Mouse (Mus musculus) left cerebral cortex, adult 11 months (tissue): Measurements from ENCODE around the gene Ash1l.

Experiments used
- DNase-seq: peaks from one replicate; pipeline ENCODE4 v3.0.0; 2022; ENCODE audit warnings: low spot score

Gene Ash1l

DNA sequence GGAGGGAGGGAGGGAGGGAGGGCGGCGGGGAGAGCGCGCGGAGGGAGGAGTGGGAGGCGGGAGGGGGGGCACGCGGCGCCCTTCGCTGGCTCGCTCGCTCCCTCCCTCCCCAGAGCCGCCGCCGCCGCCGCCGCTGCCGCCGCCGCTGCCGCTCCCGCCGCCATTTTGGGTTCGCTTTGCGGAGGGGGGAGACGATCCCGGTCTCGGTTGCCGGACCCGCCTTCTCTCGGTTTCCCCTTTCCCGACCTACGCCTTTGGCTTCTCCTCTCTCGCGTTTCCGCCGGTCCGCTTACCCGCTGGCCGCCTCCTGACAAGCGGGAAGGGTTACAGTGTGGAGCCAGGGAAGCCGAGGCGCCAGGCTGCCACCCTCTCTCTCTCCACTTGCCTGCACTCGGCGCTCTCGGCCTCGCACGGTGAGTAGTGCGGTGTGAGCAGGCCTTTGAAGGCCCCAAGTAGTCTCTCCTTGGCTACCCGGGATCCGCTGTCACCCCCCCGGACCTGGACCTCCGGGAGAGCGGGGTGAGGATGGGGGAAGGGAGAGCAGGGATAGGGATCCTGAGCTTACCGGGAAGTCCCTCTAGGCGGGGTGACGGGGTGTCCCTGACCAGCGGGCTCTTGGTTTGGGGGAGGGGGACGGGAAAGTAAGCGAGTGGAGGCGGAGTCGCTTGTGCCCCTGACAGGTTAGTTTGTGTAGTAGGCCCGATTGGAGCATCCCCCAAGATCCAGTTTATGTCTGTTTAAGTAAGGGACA, at the start of gene Ash1l, which contains the start of gene Dap3:
TSS of gene Ash1l (plus strand) at position 47 of the 751 bp plus-strand sequence.
TSS of gene Dap3 (minus strand) at position 606 of the 751 bp plus-strand sequence.
- peak; percentile 45 for DNase-seq

DNA sequence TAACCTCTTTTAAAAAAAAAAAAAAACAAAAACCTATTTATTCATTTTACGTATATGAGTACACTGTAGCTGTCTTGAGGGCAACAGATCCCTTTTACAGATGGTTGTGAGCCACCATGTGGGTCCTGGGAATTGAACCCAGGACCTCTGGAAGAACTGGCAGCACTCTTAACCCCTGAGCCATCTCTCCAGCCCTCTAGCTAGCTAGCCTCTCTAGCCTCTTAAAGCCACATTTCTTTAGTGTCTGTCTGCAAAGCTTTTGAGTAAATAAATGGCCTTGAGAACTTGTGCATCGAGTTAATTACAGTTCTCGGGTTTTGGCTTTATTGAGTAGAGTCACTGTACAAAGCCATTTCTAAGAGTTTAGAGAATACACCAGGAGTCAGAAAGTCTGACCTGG, 45.6 kb upstream of the Ash1l start:
- no peak for DNase-seq

DNA sequence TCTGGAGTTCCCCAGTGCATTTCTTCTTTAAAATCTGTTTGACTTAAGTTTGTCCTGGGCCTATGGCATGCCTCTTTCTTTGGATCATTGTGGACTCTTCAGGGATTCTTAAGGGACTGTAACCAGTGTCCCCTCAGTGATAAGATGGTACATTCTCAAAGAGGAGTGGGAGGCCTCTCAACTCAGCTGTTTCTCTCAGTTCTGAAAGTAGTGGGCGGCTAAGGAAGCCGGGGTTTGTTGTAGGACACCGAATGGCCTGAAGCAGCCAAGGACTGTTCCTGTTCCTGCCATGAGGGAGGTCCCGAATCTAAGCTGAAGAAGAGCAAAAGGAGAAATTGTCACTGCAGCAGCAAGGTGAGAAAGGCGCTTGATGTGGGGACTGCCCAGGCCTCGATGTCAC, 45.2 kb upstream of the Ash1l start:
- no peak for DNase-seq

DNA sequence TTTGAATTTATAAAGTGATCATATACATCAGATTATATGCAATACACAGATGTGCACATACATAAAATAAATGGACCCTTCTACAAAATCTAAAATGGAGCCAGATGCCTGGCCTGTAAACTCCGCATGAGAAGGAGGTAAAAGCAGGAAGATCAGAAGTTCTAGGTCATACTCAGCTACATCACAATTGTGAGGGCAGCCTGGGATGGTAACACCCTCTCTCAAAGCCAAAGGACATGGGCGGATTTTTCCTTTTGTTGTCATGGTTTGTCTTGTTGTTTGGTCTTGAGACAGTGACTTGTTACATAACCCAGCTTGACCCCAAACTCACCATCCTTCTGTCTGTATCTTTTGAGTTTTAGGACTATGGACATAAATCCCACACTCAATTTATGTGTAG, 44.7 kb upstream of the Ash1l start:
- DNase-seq, result no peak

DNA sequence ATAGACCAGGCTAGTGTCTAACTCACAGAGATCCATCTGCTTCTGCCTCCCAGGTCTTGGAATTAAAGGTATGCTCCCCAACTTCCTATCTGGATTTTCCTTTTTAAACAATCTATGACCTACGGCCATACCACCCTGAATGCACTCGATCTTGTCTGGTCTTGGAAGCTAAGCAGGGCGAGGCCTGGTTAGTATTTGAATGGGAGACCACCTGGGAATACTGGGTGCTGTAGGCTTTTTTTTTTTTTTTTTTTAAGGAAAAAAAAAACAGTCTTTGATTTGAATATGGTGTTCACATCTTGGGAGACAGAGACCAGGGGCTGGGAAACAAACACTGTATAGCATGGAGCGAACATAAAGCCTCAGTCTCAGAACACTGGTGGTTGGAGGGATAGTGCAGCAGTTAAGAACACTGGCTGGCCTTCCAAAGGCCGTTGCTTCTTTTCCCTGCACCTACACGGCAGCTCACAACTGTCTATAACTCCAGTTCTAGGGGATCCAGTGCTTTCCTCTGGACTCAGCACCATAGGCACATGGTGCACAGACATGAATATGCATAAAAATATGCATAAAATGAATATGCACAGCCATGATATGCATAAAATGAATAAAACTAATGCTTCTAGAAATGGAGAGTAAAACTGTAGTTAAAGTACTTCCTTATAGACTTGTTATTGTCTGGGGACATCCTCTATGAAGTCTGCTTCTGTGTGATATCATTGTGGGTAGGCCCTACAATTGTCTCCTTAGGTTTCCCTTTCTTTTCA, 43.8 kb upstream of the Ash1l start:
- no peak for DNase-seq

DNA sequence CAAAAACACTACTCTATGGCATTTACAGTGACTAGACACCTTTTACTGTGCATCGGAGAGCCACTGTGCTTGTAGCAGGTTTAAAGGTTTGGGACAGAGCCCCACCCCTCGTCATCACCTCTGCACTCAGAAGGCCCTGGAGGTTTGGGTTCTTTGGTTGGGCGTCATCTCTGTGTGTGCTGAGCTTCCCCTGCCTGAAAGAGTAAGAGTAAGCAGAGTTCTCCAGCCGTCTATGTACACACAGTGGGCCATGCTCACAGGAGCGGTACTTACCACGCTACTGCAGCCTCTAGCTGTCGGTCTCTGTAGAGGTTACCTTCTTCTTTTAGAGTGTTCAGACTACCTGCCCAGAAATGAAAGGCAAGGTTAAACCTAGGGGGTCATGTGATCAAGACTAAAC, 37.8 kb upstream of the Ash1l start:
- no peak for DNase-seq

DNA sequence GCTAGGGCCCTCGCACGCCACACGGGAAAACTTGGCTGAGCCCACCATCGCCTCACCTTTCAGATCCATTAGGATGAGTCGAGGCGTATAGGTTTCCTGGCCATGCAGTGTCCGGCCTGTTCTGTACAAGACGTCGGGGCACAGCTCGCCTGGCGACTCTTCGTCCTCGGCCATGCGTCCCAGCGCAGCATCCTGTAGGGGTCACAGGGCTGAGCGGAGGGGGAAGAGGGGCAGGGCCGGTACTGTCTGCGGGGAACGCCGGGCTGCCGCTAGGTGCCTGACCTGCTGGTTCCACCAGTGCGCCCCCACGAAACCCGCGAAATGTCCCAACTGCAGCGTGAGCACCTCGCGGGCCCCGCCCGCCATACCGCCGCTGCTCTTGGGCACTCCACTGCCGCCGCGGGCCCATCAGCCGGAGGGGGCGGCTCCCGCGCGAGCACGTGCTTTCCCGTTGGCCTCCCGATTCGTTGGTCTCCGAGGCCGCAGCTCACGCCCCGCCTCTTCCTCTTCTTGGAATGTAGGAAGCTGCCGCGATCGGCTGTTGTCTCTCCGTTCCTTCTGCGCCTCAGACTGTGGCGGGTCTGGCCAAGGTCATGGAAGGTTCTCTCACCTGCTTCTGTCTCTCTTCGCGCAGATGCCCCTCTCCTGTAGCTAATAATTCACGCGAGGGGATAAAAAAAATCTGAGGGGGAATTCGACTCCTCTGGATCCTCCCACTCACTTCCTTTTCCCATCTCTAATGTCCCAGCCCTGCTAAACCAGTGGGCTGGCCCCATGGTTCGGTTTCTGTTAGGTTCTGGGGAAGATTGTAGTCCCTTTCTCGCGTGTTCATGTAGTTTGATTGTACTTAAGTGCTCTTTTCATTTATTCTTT, 36.7 kb upstream of the Ash1l start, which contains the start of gene Msto1:
TSS of gene Msto1 (minus strand) at position 489 of the 873 bp plus-strand sequence.
- peak; percentile 87 for DNase-seq

DNA sequence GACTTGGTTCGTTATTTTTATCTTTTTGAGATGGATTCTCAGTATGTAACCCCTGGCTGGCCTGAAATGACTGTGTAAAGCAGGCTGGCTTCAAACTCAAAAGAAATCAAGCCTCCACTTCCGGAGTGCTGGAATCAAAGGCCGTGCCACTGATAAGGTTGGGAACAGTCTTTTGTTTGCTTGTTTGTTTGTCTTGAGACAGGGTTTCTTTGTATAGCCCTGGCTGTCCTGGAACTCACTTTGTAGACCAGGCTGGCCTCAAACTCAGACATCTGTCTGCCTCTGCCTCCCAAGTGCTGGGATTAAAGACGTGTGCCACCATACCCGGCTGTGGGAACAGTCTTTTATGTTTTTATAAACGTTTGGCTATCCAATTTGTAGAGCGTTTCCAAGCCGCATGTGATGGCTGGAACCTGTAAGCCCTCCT, 36.0 kb upstream of the Ash1l start:
- DNase-seq, result no peak

DNA sequence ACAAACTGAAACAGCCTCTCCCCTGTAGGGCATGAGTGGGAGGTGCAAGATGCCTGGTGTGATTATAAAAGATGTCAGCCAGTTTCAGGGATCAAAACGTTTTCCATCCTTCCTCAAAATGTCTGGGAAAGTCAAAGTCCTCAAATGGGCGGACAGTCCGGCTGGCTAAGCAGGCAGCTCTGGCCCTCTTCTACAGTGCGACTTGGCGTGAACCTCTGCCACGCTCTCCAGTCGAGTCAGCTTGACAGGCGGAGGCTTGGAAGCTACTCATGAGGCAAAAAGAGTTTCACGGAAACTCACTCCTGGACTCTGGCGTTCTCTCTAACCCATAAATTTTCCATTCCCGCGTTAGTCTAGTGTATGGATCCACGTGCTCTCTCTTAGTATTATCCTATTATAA, 31.4 kb upstream of the Ash1l start:
- DNase-seq, result no peak

DNA sequence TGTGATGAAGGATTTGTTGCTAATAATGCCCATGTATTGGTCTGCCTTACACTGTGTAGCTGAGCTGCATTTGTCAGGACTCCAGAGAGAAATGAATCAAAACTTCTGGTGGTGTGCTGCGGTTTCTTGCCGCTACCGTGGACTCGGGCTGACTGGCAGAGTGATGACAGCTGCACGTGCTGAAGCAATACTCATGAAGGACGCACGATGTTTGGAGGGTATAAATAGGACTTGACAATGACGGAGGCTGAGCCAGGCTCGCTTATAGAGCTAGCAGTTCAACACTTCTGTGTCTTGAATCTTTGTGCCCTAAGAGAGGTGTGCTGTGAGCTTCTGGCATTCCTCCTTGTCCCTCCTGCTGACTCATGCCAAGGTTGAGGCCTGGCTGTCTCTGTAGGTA, 29.0 kb upstream of the Ash1l start:
- no peak for DNase-seq

DNA sequence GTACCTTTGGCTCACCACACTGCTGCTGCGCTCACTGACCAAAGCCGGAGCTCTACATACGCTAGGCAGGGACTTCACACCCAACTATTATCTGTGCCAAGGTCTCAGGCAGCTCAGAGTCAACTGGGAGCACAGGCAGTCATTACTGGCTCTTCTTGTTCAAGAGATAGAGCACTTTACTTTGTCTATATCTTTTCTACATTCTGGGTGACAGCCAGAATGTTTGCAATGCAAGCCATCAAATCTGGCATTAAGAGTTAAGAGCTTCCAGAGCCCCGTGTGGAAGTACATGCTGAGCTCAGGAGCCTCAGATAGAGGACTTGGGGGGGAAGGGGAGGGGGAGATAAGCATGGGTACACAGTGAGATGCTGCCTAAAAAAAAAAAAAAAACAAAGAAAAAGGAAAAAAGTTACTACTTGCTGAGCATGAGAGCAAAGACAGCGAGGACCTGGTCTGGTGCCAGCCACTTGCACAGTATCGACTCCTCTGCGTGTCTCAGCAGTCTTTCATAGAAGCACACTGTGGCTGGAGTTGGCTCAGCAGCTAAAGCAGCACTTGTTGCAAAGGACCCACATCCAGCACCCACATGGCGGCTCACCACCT, 26.3 kb upstream of the Ash1l start:
- no peak for DNase-seq

DNA sequence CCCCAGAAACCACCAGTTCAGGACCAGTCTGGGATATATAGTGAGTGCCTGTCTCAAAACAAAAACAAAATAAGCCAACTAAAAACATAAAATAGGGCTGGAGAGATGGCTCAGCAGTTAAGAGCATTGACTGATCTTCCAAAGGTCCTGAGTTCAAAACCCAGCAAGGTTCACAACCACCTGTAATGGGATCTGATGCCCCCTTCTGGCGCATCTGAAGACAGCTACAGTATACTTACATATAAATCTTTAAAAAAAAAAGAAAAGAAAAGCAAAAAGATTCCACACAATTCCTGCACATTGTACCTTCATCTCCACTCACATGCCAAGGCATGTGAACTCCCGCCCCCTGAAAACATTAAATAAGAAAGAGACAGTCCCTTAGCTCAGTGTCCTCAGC, 24.8 kb upstream of the Ash1l start:
- DNase-seq, result no peak

DNA sequence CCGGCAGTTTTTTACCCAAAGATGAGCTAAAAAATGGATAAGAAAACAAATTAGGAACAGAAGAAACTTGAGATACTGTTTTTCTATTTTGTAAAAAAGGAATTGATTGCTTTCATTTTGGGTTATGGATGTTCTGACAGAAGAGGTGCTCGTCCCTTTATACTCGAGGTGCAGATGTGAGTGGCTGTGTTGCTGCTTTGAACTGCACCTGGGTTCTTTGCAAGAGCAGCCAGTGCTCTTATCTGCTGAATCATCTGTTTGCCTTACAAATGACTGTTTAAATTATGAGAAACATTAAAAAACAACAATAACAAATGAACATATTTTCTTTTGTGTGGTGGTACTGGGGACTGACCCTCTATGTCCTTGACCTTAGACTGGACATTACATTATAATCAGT, 20.9 kb upstream of the Ash1l start:
- DNase-seq, result no peak

DNA sequence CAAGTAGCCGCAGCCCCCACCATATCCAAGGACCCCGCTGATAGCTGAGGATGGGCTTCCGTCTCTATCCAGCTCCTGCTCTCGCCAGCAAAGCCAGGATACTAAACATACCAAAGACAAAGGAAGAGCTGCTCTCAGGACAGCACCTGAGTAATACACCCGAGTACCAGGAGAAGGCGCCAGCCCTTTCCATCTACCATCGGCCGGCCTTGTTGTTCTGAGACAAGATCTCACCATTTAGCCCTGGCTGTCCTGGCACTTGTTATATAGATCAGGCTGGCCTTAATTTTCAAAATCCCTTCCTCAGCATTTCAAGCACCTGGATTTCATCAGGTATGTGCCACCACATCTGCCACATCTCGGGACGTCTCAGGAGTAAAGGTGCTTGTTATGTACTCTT, 11.4 kb upstream of the Ash1l start:
- no peak for DNase-seq

DNA sequence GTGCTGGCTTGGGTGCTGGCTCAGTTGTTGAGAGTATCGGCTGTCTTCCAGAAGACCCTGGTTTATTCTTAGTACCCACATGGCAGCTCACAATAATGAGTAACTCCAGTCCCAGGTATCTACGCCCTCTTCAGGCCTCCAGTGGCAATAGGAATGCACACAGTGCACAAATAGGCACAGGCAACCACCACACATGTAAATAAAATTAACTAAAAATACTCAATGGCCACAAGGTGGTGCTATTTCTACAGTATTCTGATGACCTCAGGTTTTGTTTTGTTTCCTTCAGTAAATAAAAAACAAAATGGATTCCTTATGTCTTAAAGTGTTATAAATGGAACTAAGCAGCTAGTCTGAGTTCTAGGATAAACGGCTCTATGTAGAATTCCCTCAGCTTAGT, 10.7 kb upstream of the Ash1l start:
- no peak for DNase-seq

DNA sequence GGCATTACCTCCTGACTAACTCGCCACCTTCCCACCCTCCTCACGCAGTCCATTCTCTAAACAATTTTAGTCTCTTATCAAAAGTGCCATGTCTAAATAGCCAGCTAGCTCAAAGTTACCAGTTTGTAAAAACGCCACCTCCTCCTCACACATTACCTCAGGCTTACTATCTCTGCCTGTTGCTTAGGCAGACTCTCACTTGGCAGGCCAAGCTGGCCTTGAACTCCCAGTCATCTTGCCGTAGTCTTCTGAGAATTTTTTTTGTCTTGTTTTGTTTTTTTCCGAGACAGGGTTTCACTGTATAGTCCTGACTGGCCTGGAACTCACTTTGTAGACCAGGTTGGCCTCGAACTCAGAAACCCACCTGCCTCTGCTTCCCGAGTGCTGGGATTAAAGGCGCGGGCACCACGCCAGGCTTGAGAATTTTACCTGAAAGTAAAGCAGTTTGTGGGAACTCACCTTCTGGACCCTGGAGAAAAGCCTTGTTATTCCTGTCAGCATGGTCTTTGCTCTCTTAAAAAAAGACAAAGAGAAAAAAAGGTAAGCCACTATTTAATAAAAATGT, 8.0 kb upstream of the Ash1l start:
- no peak for DNase-seq

DNA sequence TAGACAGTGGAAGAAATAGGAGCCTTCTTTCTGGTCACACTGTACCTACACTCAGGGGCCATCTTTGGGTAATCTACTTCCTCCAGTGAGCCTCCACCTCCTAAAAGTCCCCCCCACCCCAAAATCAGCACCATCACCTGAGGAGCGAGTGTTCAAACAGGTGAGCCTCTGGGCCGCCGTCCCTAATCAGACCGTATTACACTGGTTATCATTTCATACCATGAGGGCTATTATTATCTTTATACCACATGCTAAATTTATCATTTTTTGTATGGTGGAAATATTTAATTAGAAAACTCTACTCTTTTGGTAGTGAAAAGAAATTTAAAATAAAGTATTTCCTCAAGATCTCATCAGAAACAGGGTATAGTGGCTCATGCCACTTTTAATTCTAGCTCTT, 6.3 kb upstream of the Ash1l start:
- DNase-seq, result no peak

DNA sequence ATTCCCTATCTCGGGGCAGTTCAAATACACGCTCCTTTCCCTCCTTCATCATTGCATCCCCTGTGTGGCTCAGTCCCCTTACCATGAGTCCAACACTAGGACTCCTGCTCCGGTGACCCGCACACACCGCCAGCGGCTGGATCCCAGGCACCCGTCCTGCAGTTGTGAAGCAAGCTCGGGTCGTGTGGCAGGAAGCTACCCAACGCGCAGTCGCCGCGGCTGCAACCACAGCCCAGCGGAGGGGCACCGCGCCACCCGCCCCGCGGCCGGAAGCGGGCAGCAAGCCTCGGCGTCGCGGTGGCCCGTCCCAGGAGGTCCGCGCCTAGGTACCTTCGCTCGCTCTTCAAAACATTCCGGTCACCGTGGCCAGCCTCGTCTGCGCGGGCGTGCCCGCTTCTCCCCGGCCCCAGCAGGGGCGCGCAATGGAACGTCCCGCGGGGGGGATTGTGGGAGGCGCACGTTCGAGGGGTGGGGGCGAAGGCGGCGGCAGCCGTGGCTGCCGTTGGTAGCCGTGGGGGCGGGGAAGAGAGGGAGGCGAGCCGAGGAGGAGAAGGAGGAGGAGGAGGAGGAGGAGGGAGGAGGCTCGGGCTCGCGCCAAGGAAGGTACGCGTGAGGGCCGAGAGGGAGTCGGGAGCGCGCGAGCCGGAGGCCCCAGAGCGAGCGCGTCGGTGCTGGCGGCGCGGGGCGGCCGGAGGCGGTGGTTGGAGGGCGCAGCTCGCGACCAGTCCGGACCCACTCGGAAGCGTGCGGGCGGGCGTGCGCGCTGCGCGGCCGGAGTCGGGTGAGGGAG, 441 bp upstream of the Ash1l start:
- DNase-seq, result peak; percentile 73

DNA sequence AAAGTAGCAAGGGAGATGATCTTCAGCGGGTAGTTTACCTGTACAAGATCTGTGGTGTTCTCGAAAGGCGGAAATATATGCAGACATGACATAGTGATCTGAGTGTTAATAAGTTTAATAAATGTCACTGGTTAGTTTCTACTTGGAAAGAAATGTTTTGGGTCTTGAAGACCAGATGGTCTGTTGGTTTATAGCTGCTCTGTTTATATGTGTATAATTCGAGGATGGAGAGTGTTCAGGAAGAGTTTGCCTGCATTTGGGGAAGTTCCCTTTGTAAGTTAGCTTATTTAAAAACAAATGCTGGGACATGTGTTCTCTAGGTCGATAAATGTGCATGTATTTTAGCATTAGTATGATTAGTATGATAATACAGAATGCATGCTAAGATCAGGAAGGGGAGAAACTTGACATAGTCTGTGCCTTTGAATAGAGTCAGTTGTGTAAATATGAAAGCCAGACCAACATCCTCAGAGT, 942 bp downstream of the Ash1l start:
- no peak for DNase-seq

DNA sequence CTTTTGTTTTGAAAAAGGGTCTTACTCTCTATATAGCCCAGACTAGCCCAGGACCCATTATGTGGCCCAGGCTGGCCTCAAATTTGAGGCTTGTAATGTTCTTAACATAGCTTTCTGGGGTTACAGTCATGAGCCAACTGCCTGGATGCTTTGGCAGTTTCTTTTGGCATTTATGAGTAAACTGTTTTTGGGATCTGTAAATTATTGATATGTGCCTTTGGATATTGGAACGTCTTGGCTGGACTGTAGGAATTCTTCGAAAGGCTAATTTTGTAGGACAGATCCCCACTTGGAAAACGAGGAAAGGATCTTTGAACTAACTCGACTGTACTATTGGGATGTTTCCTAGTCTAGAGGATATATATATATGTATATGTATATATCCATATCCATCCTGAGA, 2.8 kb downstream of the Ash1l start:
- no peak for DNase-seq

DNA sequence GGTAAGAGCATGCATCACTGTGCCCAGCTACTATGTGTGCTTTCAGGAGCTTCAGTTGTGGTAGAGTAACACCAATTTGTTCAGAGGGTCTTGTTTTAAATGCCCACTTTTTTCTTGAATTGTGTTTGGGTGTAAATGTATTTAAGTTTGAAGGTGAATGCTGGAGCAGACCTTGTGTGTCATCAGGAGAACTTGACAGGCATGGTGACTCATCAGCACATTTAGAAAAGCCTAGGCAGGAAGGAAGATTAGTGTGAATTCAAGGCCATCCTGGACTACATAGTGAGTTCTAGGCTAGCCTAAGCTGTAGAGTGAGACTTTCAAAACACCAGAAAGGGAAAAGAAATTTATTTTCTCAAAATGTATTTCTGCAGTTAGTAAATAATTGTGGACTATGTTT, 3.3 kb downstream of the Ash1l start:
- no peak for DNase-seq
